Mouse (Mus musculus) thymus, postnatal 4 days (tissue): ENCODE data around the gene Txnrd2.
A peak's percentile ranks its signal among the peaks of the same experiment; 100 is the strongest.

Source experiments
- DNase-seq: peaks from one replicate; pipeline ENCODE4 v3.0.0; 2021

The Txnrd2 gene

DNA sequence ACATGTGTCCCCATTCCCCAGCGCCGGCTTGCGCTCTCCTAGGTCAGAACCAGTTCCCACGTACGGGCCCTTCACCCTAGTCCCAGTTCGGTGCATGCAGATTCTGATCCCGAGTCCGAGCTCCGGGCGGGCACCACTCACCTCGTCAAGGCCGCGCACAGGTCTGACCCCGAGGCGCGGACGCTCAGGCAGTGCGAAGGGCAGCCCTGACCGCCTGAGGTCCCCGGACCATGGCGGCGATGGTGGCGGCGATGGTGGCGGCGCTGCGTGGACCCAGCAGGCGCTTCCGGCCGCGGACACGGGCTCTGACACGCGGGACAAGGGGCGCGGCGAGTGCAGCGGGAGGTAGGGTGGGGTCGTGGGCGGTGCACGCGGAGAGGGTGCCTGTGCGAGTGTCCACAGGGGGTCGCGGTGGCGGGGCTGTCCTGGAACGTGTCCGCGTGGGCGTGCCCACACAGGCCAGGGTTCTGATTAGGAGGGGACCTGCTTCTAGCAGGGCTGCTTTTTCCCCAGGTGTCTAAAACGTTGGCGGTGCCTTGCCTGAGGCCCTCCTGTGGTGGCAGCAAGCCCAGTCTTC is at the start of gene Txnrd2:
Txnrd2 (plus strand) TSS at position 170 of the 577 bp plus-strand sequence.
- DNase-seq: peak; percentile 78

DNA sequence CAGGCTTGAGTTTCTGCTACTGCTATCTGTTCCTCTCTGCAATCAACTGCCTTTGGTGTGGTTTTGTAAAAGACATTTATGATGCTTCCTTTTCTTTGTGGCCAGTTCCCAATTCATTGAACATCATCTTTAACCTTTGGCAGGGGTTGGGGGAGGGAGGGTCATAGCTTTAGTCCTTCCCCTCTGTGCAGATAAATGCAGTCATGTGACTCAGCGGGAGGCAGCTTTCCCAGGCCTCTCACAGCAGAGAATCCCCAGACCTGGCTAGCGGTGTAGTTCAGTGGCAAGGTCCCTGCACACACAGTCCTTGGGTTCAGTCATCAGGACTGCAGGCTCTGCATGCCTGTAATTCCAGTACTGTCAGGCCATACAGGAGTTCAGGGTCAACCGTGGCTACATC is 49.0 kb upstream of the Txnrd2 start:
- peak; percentile 25 for DNase-seq

DNA sequence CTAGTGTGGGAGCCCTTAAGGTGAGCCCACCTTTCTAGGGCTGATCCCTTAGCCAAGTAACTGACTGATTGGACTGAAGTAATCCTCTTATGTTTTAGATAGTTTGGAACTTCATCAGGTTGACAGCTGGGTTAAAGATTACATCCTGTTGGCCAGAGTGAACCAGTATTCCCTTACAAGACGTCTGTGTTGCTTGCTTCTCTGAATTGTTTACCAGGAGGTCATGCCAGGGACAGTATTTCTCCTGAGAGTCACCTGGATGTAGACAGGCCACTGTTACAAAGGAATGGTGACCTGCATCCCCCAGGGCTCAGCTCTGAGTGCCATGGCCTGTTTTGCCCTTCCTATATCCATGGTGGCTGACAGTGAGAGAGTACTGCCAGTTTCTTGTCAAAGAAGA is 47.7 kb upstream of the Txnrd2 start:
- DNase-seq: no peak

DNA sequence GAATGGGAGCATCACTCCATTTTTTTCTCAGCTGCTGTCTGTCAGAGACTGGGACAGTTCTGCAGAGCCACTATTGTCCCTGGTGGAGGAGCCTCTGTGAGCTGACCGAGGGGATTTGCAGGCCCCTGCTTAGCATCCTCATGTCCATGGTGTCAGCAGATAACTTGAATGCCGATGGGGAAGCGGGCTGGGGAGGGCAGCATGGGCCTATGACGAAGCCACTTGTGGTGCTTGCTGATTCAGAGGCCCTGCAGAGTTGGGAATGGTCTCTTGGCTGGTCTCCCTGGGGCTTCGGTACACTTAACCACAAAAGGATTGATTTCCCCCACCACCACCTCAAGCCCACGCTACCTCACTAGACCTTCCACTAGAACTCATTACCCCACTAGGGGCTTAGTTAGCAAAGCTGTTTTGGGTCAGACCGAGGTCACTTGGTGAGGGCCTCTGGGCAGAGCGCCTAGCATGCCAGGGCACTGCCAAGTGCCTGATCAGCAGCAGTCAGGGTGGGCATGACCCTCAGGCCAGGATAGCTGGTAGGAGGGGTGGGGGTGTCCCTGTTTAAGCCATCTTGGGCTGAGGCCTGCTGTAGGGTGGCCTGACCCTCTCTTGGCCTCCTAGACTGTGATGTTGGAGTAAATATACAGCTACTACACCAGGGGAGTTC is 46.7 kb upstream of the Txnrd2 start:
- DNase-seq: peak; percentile 10

DNA sequence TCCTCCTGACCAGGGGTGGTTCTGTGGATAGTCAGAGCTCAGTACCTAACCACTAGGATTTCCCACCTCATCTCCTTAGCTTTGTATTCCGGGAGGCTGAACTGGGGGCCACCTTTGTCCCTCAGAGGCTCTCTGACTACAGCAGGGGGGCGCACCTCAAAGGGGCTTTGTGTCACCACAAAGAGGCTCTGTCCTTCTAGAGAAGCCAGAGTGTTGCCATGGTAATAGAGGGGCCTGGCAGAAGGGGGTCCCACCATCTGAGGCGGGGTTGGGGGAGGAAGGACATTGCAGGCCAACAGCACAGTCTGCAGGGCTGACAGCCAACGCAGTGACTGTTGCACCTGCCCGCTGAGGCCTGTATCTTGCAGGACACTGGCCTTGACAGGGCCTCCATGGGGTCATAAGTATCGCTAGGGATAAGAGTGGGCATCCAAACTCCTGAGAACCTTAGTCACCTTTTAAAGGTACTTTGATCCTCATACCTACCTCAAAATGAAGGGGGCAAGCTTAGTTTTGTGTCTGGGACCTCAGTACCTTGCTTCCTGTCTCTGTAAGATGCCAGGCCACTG is 45.6 kb upstream of the Txnrd2 start:
- peak; percentile 9 for DNase-seq

DNA sequence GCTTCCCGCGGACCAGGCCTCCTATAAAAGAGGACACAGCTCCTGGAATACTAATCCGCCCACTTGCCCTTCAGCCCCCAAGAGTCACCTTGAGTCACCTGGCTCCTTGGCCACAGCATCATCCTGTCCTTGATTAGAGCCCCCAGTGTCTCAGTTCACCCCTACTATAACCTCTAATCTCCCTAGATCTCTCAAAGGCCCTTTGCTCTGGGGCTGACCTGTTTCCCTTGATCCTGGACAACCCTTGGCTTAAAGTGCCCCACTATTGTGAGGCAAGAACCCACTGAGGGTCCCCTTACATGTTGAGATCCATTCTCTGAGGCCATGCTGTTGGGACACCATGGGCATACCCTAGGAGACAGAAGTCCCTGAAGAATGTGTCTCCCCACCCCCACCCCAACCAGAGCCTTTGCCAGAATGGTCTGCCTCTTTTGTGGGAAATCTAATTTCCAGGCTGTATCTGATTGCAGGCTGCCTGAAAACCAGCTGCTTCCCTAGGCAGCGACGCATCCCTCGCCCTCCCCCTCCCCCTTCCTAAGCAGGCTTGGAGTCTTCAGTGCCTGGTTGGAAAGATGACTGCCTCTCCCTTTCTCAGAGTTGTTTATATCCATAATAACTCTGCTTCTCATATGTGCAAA is 44.4 kb upstream of the Txnrd2 start:
- DNase-seq: peak; percentile 8

DNA sequence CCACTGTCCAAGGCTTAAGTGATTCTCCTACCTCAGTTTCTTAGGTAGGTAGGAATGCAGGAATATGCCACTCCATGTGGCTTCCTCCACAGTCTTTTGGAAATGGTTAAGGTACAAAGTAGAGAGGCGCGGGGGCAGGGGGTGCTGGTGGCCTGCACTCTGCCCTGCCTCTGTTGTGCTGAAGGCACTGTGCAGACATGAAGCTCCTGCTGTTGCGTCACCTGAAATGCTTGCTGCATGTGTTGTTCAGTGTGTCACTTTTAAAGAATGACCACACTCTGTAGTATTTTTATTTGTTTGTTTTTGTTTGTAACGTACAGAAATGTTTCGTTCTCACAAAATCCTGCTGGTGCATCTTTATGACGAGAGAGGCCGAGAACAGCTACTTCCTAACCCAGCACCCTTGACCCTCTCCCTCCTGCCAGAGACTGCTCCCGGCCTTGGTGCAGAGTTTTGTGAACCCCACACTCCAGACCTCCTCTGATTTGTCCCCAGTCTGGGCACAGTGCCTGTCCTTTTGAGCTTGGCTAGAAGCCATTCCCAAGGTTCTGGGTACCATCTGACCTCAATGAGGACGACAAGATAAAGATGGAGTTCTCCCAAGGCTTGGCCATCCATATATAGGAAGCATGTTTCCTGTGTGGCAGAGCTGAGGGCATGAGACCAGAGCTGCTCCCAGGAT is 43.0 kb upstream of the Txnrd2 start:
- peak; percentile 7 for DNase-seq

DNA sequence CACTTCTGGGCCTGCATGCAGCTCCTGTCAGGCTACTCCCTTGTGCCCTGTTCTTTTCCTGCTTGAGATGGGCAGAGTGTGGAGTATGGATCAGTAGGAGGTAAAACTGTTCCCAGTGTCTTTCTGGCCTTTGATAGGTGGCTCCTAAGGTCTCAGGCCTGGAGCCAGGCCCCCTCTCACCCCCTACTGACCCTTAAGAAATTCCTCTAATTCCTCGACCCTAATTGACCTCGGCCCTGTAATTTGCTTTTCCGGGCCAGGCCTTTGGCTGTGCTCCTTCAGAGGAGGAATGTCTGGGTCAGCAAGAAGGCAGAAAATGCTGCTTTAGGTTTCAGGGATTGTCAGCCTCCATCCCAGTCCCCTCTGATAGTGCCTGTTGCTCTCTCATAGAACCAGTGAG is 42.4 kb upstream of the Txnrd2 start:
- DNase-seq: no peak

DNA sequence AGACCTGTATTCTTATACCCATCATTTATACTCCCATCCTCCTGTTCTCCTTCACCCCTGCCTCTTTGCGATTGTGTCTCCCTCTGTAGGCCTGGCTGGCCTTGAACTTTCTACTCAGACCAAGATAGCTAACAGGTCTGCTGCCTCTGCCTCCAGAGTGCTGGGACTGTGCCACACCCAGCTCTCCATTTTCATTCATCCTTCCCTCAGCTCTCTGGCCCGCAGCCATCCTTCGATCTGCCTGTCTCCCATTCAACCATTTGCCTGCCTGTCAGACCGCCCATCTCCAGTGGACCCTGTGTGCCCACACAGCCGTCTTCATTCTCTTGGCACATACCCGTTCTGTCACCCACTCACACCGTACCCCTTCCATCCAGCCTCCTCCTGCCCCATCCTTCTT is 42.0 kb upstream of the Txnrd2 start:
- peak; percentile 9 for DNase-seq

DNA sequence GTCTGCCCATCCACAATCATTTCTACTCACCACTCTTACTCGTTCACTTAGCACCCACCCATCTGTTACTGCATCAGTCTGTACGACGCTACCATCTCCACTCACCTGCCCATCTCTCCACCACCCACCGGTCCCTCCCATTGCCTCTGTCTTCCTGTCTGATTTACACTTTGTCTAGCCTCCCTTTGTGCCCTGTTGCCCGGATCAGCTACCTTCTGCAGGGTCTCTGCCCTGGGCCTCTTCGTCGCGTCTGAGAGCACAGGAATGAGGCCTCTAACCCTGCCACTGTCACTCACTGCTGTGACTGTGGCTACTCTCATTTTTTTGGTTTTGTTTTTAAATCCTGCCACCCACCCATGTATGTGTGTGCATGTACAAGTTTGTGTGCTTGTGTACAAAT is 41.5 kb upstream of the Txnrd2 start:
- peak; percentile 17 for DNase-seq

DNA sequence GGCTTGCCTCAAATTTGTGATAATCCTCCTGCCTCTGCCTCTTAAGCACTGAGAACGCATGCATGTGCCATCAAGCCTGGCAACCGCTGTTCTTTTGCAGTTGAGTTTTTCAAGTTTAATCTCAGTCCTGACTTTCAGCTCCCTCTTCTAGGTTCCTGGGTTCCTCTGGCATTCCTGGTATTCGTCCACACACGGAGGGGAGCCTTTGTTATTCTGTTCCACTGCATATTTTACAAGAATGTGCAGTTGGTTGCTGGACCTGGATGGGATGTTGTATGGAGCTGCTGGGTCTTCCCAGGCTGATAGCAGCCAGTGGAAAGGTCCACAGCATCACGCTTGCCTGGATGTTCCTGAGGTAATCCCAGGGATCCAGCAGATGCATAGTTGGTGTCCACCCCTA is 40.8 kb upstream of the Txnrd2 start:
- DNase-seq: peak; percentile 5

DNA sequence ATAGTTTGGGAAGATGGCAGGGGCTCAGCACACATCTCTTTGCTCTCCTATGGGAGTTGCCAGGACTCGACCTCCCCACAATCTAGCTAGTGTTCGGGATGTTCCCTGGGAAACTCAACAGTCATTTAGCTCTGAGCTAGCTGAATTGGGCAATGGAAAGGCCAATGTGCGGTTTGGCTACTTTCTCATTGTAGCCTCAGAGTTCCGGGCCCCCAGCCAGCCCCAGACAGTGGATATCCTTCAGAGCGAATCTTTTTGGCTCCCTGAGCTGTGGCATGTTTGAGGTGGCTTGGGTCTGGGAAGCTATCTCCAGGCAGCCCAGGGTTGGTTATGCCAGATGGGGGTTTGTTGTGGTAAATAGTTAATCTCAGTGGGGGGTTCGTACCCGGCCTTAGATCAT is 39.7 kb upstream of the Txnrd2 start:
- DNase-seq: peak; percentile 21

DNA sequence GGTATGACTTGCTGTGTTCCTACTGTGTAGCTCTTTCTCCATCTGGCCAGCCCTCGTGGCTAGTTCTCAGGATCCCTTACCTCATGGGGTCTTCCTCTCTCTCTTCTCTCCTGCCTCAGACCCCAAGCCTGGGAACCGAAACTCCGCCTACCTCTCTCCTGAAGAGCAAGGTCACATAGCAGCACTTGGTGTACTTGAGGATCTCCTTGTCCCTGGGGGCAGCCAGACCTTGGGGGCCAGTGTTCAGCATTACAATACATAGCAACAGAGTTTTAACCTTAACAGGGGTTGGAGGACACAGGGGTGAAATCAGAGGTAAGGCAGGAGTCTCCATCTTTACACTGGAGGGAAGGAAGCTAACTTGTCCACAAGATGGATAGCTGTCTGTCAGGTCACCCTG is 39.2 kb upstream of the Txnrd2 start:
- DNase-seq: peak; percentile 49

DNA sequence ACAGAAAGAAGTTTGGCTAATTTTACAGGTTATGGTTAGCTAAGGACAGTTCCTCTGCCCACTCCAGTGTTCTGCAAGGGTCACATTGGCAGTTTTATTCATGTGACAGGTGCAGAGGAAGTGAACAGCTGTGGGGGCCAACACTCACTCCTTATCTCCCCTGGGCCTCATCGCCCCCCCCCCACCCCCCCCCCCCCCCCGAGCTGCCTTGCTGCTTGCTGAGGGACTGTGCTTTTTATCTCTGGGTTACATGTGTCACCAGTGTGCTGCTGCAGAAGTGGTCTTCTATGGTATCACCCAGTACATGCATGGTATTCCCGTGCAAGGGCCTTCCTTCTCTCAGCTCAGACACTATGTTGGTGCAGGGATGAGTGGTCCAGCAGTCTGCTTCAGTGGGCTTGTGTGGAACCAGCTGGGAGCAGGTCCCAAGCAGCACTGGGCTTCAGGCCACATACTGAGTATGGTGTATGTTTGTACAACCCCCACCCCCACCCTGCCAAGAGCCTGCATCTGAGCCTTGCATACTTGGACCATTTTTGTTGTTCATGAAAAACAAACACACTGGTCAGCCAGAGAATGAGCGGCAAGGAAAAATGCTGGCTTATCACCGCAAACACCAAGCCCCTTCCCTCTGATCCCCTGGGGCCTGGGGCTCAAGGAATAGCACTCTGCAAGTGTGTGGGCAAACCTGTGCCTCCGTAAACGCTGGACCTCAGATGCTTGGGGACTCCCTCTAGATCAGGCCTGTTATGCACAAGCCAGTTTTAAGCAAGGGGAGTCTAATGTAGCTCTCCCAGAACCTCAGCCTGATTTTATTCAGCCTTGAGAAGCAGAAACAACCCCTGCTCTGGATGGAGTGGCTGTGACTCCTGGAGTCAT is 38.2 kb upstream of the Txnrd2 start:
- DNase-seq: peak; percentile 44

DNA sequence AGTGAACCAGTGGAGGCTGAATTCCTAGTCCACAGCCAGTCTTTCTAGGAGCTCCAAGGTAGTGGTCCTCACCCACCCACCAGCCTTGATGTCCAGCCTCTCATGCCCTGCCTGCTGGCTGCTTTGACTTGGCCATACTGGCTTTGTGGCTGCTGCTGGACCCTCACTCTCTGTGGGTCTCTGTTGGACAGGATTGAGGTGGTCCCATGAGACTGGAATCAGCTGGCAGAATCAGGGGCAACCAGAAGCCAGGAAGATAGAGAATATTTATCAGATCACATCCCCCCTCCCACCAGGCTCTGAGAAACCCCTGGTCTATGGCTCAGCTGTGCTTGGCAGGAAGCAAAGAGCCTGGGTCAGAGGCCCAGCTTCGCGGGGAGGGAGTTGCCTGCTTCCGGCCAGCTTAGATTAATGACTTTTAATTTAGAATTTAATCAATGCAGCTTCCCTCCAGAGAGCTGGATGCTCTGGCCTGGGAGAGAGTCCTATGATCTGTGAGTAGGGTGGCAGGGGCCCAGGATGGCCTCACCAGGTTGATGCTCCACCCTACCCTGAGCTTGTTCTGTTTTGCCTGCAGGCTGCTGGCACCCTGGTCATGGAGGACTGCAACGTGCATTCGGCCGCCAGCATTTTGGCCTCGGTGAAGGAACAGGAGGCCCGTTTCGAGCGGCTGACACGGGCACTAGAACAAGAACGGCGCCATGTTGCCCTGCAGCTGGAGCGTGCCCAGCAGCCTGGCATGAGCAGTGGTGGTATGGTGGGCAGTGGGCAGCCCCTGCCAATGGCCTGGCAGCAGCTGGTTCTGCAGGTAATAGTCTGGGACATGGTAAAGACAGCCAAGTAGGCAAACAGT is 37.4 kb upstream of the Txnrd2 start:
- peak; percentile 45 for DNase-seq

DNA sequence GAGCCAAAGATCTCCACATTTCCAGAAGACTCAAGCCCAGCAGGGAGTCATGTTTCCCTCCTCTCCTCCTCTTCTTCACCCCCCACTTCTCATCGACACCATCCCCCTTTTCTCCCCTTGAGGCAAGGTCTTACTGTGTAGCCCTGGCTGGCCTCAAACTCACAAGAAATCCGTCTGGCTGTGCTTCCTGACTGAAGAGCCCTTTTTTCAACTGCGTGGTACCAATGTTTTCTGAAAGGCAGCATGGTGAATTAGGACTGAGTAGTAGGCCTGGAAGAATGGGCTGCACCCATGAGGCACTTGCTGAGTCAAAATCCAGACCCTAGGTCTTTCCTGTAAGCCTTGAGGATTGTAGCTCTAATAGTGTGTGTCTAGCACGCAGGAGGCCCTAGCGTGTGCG is 35.8 kb upstream of the Txnrd2 start:
- peak; percentile 12 for DNase-seq

DNA sequence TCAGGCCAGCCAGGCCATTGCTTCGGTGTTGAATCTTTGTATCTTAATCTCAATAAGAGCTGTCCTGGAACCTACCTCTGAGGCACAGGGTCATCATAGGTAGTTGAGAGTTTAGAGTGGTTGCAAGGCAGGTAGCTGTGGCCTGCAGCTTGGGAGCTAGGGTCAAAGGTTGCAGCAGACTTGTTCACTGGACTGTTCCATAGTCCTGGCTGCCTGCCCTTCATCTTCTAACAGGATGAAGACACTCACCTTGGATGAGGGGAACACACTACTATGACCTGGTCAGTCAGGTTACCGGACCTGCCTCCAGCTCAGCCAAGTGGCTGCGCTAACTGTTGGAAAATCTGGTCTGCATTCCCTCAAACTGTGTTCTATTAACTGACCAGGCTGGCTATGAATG is 35.1 kb upstream of the Txnrd2 start:
- DNase-seq: no peak

DNA sequence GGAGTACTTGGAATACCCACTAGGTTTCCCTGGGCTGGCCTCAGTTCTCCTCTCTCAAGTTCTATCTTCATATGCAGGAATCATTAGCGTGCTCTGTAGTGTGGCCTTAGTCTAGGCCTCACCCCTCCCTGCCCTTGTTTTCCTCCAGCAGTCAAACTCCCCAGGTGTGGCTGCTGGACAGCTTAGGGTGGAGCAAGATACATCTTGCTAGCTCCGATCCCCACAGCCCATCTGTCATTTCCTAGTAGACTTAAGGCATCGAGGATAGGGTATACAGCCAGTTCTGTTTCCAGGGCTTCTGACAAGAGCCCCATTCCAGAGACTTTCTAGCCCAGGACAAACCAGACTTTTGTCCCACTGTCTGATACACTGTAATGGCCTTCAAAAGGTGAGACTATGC is 34.5 kb upstream of the Txnrd2 start:
- DNase-seq: no peak

DNA sequence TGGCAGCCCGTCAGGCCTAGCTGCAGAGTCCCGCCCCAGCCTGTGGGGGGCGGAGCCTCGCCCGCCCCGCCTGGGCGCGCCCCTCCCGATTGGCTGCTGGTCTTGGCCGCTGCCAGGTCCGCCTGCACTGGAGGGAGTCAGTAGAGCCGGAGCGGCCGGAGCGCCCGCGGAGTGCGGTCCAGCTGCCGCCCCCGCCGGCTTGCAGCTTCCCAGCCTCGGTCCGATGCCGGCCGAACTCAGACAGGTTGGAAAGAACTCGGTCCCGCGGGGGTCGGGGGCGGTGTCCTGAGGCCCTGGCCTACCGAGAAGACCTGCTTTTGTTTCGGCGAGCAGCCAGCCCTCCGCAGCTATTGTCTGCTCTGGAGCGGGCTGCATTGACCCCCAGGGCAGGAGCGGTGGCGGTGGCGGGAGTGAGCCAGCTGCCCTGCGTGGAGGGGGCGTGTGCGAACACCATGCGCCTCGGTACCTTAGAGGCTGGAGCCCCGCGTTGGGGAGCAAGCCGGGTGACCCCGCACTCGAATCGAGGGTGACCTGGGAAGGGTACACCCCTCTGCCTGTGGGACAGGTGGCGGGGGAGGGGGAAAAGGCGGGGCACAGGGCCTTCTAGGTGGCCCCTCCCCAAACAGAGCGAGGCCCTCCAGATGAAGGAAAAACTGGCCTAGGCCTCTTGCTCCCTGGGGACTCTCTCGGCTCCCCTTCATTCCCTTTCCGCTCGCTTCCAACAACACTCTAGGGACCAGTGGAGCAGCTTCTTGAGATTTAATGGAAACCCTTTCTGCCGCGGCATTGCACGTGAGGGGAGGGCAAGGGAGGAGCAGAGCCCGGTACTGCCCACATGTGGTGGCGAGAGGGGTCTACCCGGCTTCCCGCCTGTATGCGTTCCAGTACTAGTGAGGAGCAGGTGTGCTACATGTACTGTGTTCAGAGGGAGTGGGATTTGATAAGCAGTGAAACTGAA is 33.4 kb upstream of the Txnrd2 start:
- peak; percentile 89 for DNase-seq

DNA sequence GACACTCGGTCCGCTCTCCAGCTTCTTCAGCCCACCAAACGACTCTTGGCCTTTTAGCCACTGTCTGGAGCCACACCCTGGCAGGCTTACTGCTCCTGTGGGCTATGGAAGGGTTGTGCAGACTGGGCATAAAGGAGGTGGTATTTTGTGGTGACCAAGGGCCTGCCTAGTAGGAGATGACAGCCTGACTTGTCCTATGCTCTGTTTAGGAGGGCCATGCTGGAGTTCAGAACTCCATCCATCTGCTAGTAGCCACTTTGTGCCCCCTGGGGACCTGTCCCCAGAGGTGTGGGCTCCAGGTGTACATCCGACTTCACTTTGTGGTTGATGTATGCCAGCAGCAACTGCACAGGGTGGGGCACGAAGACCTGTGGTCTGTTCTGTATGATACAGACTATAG is 32.6 kb upstream of the Txnrd2 start:
- no peak for DNase-seq
